Mouse (Mus musculus): ENCODE results near the gene Adssl1. TPM values are rescaled to one million over a fixed set of nuclear protein-coding genes. Genes with fewer than 3 reads are reported as not detected.

Adssl1 gene
- polyA plus RNA-seq, 1 experiment from 2014 or later = 4.7 TPM

DNA sequence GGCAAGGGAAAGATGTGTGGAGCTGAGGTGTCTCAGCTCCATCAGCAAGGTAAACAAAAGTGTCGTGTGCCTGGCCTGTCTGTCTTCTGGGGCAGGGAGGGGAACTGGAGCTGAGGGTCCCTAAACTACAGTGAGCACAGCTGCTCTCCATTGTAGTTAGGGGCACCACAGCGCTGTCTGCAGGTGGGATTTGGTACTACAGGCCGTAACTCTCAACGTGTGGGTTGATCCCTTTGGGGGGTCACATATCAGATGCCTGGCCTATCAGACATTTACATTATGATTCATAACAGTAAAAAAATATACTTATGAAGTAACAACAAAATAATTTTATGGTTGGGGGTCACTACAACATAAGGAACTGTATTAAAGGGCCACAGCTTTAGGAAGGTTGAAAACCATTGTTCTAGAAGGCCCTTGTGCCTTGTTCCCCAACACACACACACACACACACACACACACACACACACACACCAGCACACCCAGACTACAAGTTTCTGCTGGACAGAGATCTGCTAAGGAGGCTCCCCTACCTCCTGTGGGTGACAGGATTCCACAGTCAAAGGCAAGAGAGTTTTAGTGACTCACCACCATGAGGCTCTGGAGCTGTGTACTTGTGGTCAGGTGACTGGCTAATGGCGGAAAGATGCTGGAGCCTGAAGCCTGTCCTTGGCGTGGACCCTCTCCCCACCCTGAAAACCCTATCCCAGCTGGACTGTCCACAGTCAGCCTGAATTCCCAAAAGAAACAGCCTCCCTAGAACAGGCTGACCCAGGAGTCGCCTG is 7.4 kb downstream of the Adssl1 start:
- H3K9me3 ChIP-seq (ENCODE audit: control insufficient read depth, low read length) = no peaks in the 10 kb centered on the region
- WGBS = 61% methylated on average over 7 of the region's 7 CpGs
- no peaks in the 10 kb centered on the region for H3K36me3 ChIP-seq (ENCODE audit: control insufficient read depth, insufficient read depth, low read length)
- no peak overlapping the region for H3K27ac ChIP-seq (replicated peaks)
- H3K4me1 ChIP-seq (replicated peaks; ENCODE audit: control insufficient read depth, insufficient read depth) = peaks cover 10% of the 10 kb centered on the region
- ATAC-seq (ENCODE audit: low FRiP score, low TSS enrichment) = peak; percentile 14; the same call in 1 of the 2 replicates
- no peak for DNase-seq (ENCODE audit: low spot score)
- H3K27me3 ChIP-seq (ENCODE audit: control insufficient read depth, insufficient read depth, low read length) = no peaks in the 10 kb centered on the region
- H3K9ac ChIP-seq (ENCODE audit: low read length) = no peak overlapping the region
- TF ChIP-seq CTCF (IDR thresholded peaks at IDR 0.05; ENCODE audit: low read depth) = peak; percentile 68
- TF ChIP-seq EP300 (optimal IDR thresholded peaks at IDR 0.05) = no peak
- H3K4me2 ChIP-seq (replicated peaks; ENCODE audit: low read depth) = no peak overlapping the region
- no peak overlapping the region for H3K4me3 ChIP-seq (ENCODE audit: low read depth, low read length)

DNA sequence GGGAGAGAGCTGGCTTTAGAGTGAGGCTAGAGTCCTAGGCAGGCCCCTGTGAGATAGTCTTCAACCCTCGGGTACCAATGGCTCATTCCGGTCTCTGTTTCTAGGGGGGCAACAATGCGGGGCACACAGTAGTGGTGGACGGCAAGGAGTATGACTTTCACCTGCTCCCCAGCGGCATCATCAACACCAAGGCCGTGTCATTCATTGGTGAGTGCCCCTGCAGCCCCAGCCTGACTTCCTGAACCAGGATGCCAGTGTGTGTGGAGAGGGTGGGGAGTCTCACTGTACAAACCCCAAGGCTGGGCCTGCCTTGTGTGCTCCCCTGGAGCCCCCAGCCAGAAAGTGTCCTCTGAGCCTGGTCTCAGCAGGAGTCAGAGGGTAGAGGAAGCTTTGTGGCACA is 8.4 kb downstream of the Adssl1 start:
- ATAC-seq (ENCODE audit: low FRiP score, low TSS enrichment) (no peak), DNase-seq (ENCODE audit: low spot score) (no peak)
- Histone ChIP-seq H3K9ac (ENCODE audit: low read length) (no peak overlapping the region), H3K27ac (replicated peaks) (no peak overlapping the region), H3K27me3 (ENCODE audit: control insufficient read depth, insufficient read depth, low read length) (no peaks in the 10 kb centered on the region), H3K4me2 (replicated peaks; ENCODE audit: low read depth) (no peak overlapping the region), H3K4me3 (ENCODE audit: low read depth, low read length) (no peak overlapping the region), H3K36me3 (ENCODE audit: control insufficient read depth, insufficient read depth, low read length) (no peaks in the 10 kb centered on the region), H3K4me1 (replicated peaks; ENCODE audit: control insufficient read depth, insufficient read depth) (peaks cover 10% of the 10 kb centered on the region), H3K9me3 (ENCODE audit: control insufficient read depth, low read length) (no peaks in the 10 kb centered on the region)
- WGBS = 78% methylated on average over 6 of the region's 6 CpGs
- no peak for TF ChIP-seq EP300 (optimal IDR thresholded peaks at IDR 0.05)
- TF ChIP-seq CTCF (IDR thresholded peaks at IDR 0.05; ENCODE audit: low read depth) = no peak

DNA sequence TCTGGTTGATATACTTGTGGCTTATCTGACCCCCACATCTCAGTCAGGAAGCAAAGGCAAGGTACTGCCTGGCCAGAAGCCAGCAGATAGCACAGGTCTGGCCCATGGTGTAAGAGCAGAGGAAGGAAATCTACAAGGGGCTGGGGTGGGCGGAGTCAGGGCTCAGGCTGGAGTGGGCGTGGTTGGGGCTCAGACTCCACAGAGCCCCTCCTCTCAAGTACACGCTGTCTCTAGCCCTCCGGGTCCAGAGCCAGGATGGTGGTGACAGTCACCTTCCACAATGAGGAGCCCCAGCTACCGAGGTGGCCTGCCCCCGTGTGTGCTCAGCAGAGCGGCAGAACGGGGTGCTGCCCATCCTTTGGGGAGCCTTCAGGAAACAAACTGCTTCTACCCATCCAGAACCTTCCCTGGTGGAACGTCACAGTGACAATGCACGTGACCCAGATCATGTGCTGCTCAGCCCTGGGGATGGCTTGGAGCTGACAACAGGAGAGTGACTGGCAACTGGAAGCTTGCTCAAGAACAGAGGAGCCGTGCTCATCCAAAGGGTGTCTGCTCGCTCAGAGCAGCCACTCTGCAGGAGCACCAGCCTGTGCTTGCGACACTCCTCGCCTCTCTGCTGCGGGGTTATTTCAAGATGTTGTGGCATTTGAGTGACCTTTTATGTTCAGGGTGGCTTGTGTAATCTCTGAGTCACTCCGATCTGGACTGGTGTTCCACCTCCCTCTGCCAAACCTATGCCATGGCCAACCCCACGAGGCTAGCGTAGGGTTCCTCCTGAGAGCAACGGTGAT is 9.3 kb downstream of the Adssl1 start:
- Histone ChIP-seq H3K9me3 (ENCODE audit: control insufficient read depth, low read length) (no peaks in the 10 kb centered on the region), H3K27ac (replicated peaks) (peak overlapping the region; percentile 40; the same call in 1 of the 2 replicates), H3K36me3 (ENCODE audit: control insufficient read depth, insufficient read depth, low read length) (no peaks in the 10 kb centered on the region), H3K4me1 (replicated peaks; ENCODE audit: control insufficient read depth, insufficient read depth) (peaks cover 10% of the 10 kb centered on the region), H3K4me3 (ENCODE audit: low read depth, low read length) (no peak overlapping the region), H3K27me3 (ENCODE audit: control insufficient read depth, insufficient read depth, low read length) (no peaks in the 10 kb centered on the region), H3K4me2 (replicated peaks; ENCODE audit: low read depth) (peak overlapping the region; percentile 45), H3K9ac (ENCODE audit: low read length) (peak overlapping the region; percentile 38)
- ATAC-seq (ENCODE audit: low FRiP score, low TSS enrichment) (peak; percentile 51), DNase-seq (ENCODE audit: low spot score) (peak; percentile 72)
- WGBS = 23% methylated on average over 19 of the region's 19 CpGs
- TF ChIP-seq EP300 (optimal IDR thresholded peaks at IDR 0.05) = no peak
- no peak for TF ChIP-seq CTCF (IDR thresholded peaks at IDR 0.05; ENCODE audit: low read depth)

DNA sequence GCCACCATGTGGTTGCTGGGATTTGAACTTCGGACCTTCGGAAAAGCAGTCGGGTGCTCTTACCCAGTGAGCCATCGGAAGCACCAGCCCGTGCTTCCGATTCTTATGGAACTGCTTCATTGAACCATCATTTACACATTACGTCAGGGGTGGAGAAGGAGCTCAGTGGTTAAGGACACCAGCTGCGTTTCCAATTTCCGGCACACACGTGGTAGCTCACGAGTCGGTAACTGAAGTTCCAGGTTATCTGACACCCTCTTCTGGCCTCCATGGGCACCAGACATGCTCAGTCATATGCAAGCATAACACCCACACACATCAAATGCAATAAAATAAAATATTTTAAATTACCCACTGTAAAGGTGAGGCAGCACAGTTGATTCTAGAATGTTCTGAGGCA is 10.2 kb downstream of the Adssl1 start:
- Histone ChIP-seq H3K4me2 (replicated peaks; ENCODE audit: low read depth) (no peak overlapping the region), H3K9ac (ENCODE audit: low read length) (no peak overlapping the region), H3K36me3 (ENCODE audit: control insufficient read depth, insufficient read depth, low read length) (no peaks in the 10 kb centered on the region), H3K4me1 (replicated peaks; ENCODE audit: control insufficient read depth, insufficient read depth) (peaks cover 10% of the 10 kb centered on the region), H3K27ac (replicated peaks) (no peak overlapping the region), H3K4me3 (ENCODE audit: low read depth, low read length) (no peak overlapping the region), H3K9me3 (ENCODE audit: control insufficient read depth, low read length) (no peaks in the 10 kb centered on the region), H3K27me3 (ENCODE audit: control insufficient read depth, insufficient read depth, low read length) (no peaks in the 10 kb centered on the region)
- no peak for ATAC-seq (ENCODE audit: low FRiP score, low TSS enrichment)
- TF ChIP-seq EP300 (optimal IDR thresholded peaks at IDR 0.05) = no peak
- no peak for TF ChIP-seq CTCF (IDR thresholded peaks at IDR 0.05; ENCODE audit: low read depth)
- no peak for DNase-seq (ENCODE audit: low spot score)
- 92% methylated on average over 12 of the region's 12 CpGs for WGBS

DNA sequence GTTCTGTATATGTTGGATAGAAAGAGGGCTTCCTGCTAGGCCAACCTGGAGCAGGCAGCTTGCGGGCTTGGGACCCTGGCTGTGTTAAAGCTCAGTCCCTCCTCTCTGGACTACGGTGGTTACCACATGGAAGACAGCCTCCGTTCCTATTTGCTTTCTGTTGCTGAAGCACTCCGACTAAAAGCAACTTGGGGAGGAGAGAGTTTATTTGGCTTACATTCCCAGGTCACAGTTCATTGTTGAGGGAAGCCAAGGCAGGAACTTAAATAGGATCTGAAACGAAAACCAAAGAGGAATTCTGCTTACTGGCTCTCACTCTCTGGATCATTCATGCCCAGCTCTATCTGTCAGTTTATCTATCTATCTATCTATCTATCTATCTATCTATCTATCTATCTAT is 11.0 kb downstream of the Adssl1 start:
- Histone ChIP-seq H3K4me3 (ENCODE audit: low read depth, low read length) (no peak overlapping the region), H3K4me2 (replicated peaks; ENCODE audit: low read depth) (no peak overlapping the region), H3K27ac (replicated peaks) (no peak overlapping the region), H3K27me3 (ENCODE audit: control insufficient read depth, insufficient read depth, low read length) (no peaks in the 10 kb centered on the region), H3K9me3 (ENCODE audit: control insufficient read depth, low read length) (no peaks in the 10 kb centered on the region), H3K9ac (ENCODE audit: low read length) (no peak overlapping the region), H3K36me3 (ENCODE audit: control insufficient read depth, insufficient read depth, low read length) (no peaks in the 10 kb centered on the region), H3K4me1 (replicated peaks; ENCODE audit: control insufficient read depth, insufficient read depth) (peaks cover 10% of the 10 kb centered on the region)
- 49% methylated on average over 5 of the region's 5 CpGs for WGBS
- no peak for ATAC-seq (ENCODE audit: low FRiP score, low TSS enrichment)
- DNase-seq (ENCODE audit: low spot score) = no peak
- TF ChIP-seq CTCF (IDR thresholded peaks at IDR 0.05; ENCODE audit: low read depth) (no peak), EP300 (optimal IDR thresholded peaks at IDR 0.05) (no peak)

DNA sequence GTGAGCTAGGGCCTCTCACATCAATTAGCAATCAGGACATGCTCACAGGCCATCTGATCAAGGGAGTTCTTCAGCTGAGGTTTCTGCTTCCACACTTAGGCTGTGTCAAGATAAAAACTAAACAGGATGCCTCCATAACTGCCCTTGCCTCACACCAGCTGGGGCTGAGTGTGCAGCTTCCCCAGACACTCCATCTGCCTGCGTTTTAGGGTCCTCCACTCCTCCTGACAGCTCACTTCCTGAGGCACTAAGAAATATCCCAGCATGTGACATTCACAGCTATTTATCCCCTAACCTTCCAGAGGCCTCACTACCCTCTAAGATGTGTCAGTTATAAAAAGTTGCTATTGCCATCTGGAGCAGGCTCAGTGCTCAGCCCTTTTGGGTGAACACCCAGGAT is 11.6 kb downstream of the Adssl1 start:
- no peak for DNase-seq (ENCODE audit: low spot score)
- 30% methylated on average over 1 of the region's 1 CpGs for WGBS

More for the DNA sequence above, 11.6 kb downstream of the Adssl1 start:
- no peak overlapping the region for H3K4me3 ChIP-seq (ENCODE audit: low read depth, low read length)
- no peaks in the 10 kb centered on the region for H3K27me3 ChIP-seq (ENCODE audit: control insufficient read depth, insufficient read depth, low read length)
- no peaks in the 10 kb centered on the region for H3K9me3 ChIP-seq (ENCODE audit: control insufficient read depth, low read length)
- no peaks in the 10 kb centered on the region for H3K36me3 ChIP-seq (ENCODE audit: control insufficient read depth, insufficient read depth, low read length)
- peaks cover 10% of the 10 kb centered on the region for H3K4me1 ChIP-seq (replicated peaks; ENCODE audit: control insufficient read depth, insufficient read depth)
- no peak overlapping the region for H3K27ac ChIP-seq (replicated peaks)
- no peak overlapping the region for H3K4me2 ChIP-seq (replicated peaks; ENCODE audit: low read depth)
- ATAC-seq (ENCODE audit: low FRiP score, low TSS enrichment) = no peak
- TF ChIP-seq EP300 (optimal IDR thresholded peaks at IDR 0.05) (no peak), CTCF (IDR thresholded peaks at IDR 0.05; ENCODE audit: low read depth) (no peak)
- H3K9ac ChIP-seq (ENCODE audit: low read length) = no peak overlapping the region
